Mouse (Mus musculus) testis, adult 2 months (tissue): Measurements from ENCODE around the gene Tm2d1. TPM values are rescaled to one million over a fixed set of nuclear protein-coding genes. Genes with fewer than 3 reads are reported as not detected.

ENCODE experiments used
- H3K27ac ChIP-seq: fragments of 200-500 bp; 2 replicates; pipeline ENCODE4 v1.5.1; 2012; ENCODE audit warnings: low read depth, low read length; ENCODE audit not compliant: control insufficient read depth, insufficient read depth
- H3K27me3 ChIP-seq: fragments of 200-500 bp; 2 replicates; pipeline ENCODE4 v1.6.1; 2012; ENCODE audit warnings: mild to moderate bottlenecking, low read length, moderate library complexity; ENCODE audit not compliant: control insufficient read depth, insufficient read depth
- H3K36me3 ChIP-seq: fragments of 200-500 bp; 2 replicates; pipeline ENCODE4 v1.6.1; 2012; ENCODE audit warnings: mild to moderate bottlenecking, low read length; ENCODE audit not compliant: control insufficient read depth, insufficient read depth
- H3K4me1 ChIP-seq: fragments of 200-500 bp; 2 replicates; pipeline ENCODE4 v1.6.1; 2012; ENCODE audit warnings: low read length; ENCODE audit not compliant: control insufficient read depth, insufficient read depth
- H3K4me3 ChIP-seq: fragments of 200-500 bp; 2 replicates; pipeline ENCODE4 v1.5.1; 2012; ENCODE audit warnings: low read depth, mild to moderate bottlenecking, low read length, moderate library complexity, mixed read lengths; ENCODE audit not compliant: control insufficient read depth
- CTCF ChIP-seq: fragments of 200-500 bp; IDR thresholded peaks from 2 replicates; pipeline ENCODE4 v1.5.1; 2012; ENCODE audit warnings: low read depth, mild to moderate bottlenecking, inconsistent platforms, low read length, moderate library complexity; ENCODE audit not compliant: control insufficient read depth, insufficient read depth, insufficient replicate concordance
- POLR2A ChIP-seq: fragments of 200-500 bp; IDR thresholded peaks from 2 replicates; pipeline ENCODE4 v1.6.1; 2012; ENCODE audit warnings: low read depth, mild to moderate bottlenecking, inconsistent platforms, low read length, moderate library complexity; ENCODE audit not compliant: control insufficient read depth
- polyA plus RNA-seq: library from polyadenylated mRNA; depleted of rRNA; stranded (reverse); fragments of >200 nt; gene quantifications from 2 replicates; pipeline ENCODE4 v1.2.3, GENCODE M21; 2012

The Tm2d1 gene
- polyA plus RNA-seq, 1 experiment, result 11.0 TPM

GRCm38 (mm10) chr4:98395690-98396437 is 12.8 kb upstream of the Tm2d1 start, which contains the start of gene Patj:
Gene Patj (plus strand): TSS chr4:98395785.
- H3K27ac ChIP-seq, result peak within 1 kb of the TSS; percentile 90

DNA sequence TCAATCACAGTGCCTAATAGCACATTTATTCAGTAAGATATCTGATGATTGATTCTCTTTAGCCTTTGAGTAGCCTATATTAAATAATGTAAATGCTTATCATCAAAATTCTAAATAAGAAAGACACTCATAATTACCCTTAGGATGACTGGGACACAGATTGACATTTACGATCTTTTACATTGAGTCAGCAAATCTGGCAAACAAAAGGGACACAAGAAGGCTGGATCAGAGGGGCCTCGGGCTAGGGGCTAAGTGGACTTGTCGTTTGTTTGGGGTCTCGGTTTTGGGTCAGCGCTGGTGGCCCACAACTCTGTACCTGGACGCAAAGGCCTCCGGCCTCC is 12.2 kb upstream of the Tm2d1 start:
- H3K27ac ChIP-seq, result peak overlapping the region; percentile 90; the same call in 1 of the 2 replicates
- peak overlapping the region; percentile 98 for H3K4me3 ChIP-seq
- H3K4me1 ChIP-seq, result peaks cover 13% of the 10 kb centered on the region
- no peak for TF ChIP-seq POLR2A
- no peak for TF ChIP-seq CTCF
- H3K36me3 ChIP-seq, result no peaks in the 10 kb centered on the region
- H3K27me3 ChIP-seq, result no peaks in the 10 kb centered on the region

More at GRCm38 (mm10) chr4:98395690-98396437, 12.8 kb upstream of the Tm2d1 start, which contains the start of gene Patj:
- H3K4me1 ChIP-seq, result peaks cover 13% of the 10 kb centered on the region
- peak within 1 kb of the TSS; percentile 98 for H3K4me3 ChIP-seq
- no peaks in the 10 kb centered on the region for H3K27me3 ChIP-seq
- H3K36me3 ChIP-seq, result no peaks in the 10 kb centered on the region
- TF ChIP-seq CTCF (no peak), POLR2A (peak; percentile 36; the same call in 1 of the 2 replicates)

GRCm38 (mm10) chr4:98385036-98385435 is 1.9 kb upstream of the Tm2d1 start:
- no peaks in the 10 kb centered on the region for H3K36me3 ChIP-seq
- H3K4me3 ChIP-seq, result no peak overlapping the region
- no peak for TF ChIP-seq POLR2A
- no peak for TF ChIP-seq CTCF
- no peaks in the 10 kb centered on the region for H3K27me3 ChIP-seq
- no peaks in the 10 kb centered on the region for H3K4me1 ChIP-seq
- no peak overlapping the region for H3K27ac ChIP-seq

DNA sequence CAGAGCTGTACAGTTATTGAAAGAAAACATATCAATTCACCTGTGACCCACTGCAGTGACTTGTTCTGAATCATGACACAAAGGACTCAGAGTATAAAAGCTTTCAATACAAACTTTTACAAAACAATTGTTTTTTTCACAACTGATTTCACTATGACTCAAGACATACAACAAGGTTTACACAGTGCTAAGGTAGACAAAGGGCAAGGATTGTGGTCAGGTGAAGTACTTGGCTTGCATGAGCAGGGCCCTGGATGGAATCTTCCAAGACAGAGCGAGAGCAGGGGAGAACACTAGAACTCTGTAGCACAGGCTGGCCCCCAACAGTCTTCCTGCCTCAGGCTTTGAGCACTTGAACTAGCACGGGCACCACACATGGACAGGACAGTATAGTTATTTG is 6.2 kb downstream of the Tm2d1 start:
- H3K4me1 ChIP-seq, result no peaks in the 10 kb centered on the region
- TF ChIP-seq CTCF (no peak), POLR2A (no peak)
- no peak overlapping the region for H3K27ac ChIP-seq
- H3K36me3 ChIP-seq, result no peaks in the 10 kb centered on the region
- H3K27me3 ChIP-seq, result no peaks in the 10 kb centered on the region
- no peak overlapping the region for H3K4me3 ChIP-seq

- no peak for TF ChIP-seq POLR2A
- peak; percentile 11; the same call in 1 of the 2 replicates for TF ChIP-seq CTCF
- H3K27ac ChIP-seq, result no peak overlapping the region
- H3K4me3 ChIP-seq, result no peak overlapping the region
- no peaks in the 10 kb centered on the region for H3K36me3 ChIP-seq
- H3K27me3 ChIP-seq, result no peaks in the 10 kb centered on the region
- H3K4me1 ChIP-seq, result no peaks in the 10 kb centered on the region
These were observed 7.7 kb downstream of the Tm2d1 start for GRCm38 (mm10) chr4:98375401-98375800.

DNA sequence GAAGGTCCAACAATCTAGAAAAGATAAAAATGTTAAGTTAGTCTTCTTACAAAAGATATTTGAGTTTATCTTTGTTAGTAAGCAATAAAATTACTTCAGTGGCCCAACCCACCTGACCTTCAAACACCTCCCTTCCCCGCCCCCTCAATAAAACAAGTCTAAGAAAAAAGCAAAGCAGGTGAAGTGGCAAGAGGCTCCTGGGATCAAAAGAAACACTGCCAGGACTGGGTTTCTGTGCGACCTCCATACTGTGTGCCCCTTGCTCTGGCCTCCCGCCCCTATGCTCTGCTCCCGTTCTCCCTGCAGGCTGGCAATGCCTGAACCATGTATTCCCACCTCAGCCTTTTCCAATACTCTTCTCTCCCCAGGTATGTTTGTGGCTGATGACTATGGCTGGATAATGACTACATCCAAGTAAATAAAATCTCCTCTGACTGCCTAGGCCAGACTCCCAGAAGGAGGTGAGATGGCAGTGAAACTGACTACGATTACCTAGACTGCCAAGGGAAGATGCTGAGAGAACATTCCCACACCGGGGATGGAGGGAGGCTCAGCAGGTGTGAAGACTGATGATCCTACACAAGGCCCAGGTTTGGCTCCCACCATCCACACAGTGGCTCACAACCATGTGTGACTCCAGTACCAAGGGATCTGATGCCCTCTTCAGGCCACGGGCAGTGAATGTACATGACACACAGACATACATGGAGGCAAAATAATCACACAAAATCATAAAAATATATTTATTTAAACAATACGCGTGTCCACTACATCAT is 24.9 kb downstream of the Tm2d1 start:
- TF ChIP-seq CTCF (no peak), POLR2A (no peak)
- Histone ChIP-seq H3K4me3 (no peak overlapping the region), H3K27me3 (no peaks in the 10 kb centered on the region), H3K36me3 (no peaks in the 10 kb centered on the region), H3K4me1 (no peaks in the 10 kb centered on the region), H3K27ac (no peak overlapping the region)

- no peaks in the 10 kb centered on the region for H3K4me1 ChIP-seq
- H3K27ac ChIP-seq, result no peak overlapping the region
- H3K4me3 ChIP-seq, result no peak overlapping the region
- no peaks in the 10 kb centered on the region for H3K36me3 ChIP-seq
- H3K27me3 ChIP-seq, result no peaks in the 10 kb centered on the region
- TF ChIP-seq CTCF (no peak), POLR2A (no peak)
These were observed 34.5 kb downstream of the Tm2d1 start for GRCm38 (mm10) chr4:98348580-98348979.
